Comparison of ENCODE assay signal across 8 mouse cellular contexts in genomic region chr15:88839271-88839670, GRCm38 (mm10). TPM values are rescaled to one million over a fixed set of nuclear protein-coding genes. Genes with fewer than 3 reads are reported as not detected.
A peak's percentile ranks its signal among the peaks of the same experiment; 100 is the strongest.
DNase-seq lines count a peak whose midpoint lies in the region; ATAC-seq and TF ChIP-seq lines count a peak whose summit lies in the region.

No protein-coding gene starts in this region.

- H3K9me3 ChIP-seq in intestine, postnatal 0 days (ENCODE audit: control insufficient read depth), result no peaks in the 10 kb centered on the region
- no peaks in the 10 kb centered on the region for H3K9me3 ChIP-seq in midbrain, embryonic 13.5 days

- no peaks in the 10 kb centered on the region for H3K27me3 ChIP-seq in intestine, postnatal 0 days (replicated peaks; ENCODE audit: control insufficient read depth, insufficient read depth, low read length)
- H3K27me3 ChIP-seq in midbrain, embryonic 13.5 days, result peaks cover 8% of the 10 kb centered on the region; the same call in 1 of the 2 replicates

- TF ChIP-seq CTCF in intestine, postnatal 0 days (IDR thresholded peaks at IDR 0.05; ENCODE audit: low read depth), result no peak

- H3K4me1 ChIP-seq in intestine, postnatal 0 days (replicated peaks; ENCODE audit: control insufficient read depth, insufficient read depth, low read length), result no peaks in the 10 kb centered on the region
- peaks cover 21% of the 10 kb centered on the region for H3K4me1 ChIP-seq in midbrain, embryonic 13.5 days (replicated peaks)

- H3K27ac ChIP-seq in intestine, postnatal 0 days (ENCODE audit: low read depth, low read length), result peak overlapping the region; percentile 22
- H3K27ac ChIP-seq in midbrain, embryonic 13.5 days, result peak overlapping the region; percentile 39; the same call in 1 of the 2 replicates

- no peak overlapping the region for H3K9ac ChIP-seq in intestine, postnatal 0 days (ENCODE audit: low read depth, low read length)
- no peak overlapping the region for H3K9ac ChIP-seq in midbrain, embryonic 13.5 days (replicated peaks)

- no peaks in the 10 kb centered on the region for H3K36me3 ChIP-seq in intestine, postnatal 0 days (ENCODE audit: control insufficient read depth, insufficient read depth)
- no peaks in the 10 kb centered on the region for H3K36me3 ChIP-seq in midbrain, embryonic 13.5 days

- no peak for ATAC-seq in intestine, postnatal 0 days
- ATAC-seq in midbrain, embryonic 13.5 days, result peak; percentile 80

- 31% methylated on average over 9 of the region's 9 CpGs for WGBS in intestine, postnatal 0 days
- 38% methylated on average over 9 of the region's 9 CpGs for WGBS in midbrain, embryonic 13.5 days

- intact Hi-C loops in left cerebral cortex, postnatal 4 days (cut with DNase I), result no loop called here

- H3K4me2 ChIP-seq in intestine, postnatal 0 days (replicated peaks; ENCODE audit: low read depth), result no peak overlapping the region
- no peak overlapping the region for H3K4me2 ChIP-seq in midbrain, embryonic 13.5 days (replicated peaks)

- peak; percentile 60 for DNase-seq in Muller cell, postnatal 12 days (ENCODE audit: inconsistent ontology term)
- peak; percentile 68 for DNase-seq in embryo, embryonic 10.5 days (ENCODE audit: low spot score)
- peak; percentile 99 for DNase-seq in heart, adult 11 months
- DNase-seq in left cerebral cortex, postnatal 4 days, result peak; percentile 88
- DNase-seq in yolk sac, embryonic 10.5 days (ENCODE audit: low spot score), result peak; percentile 77
- no peak for DNase-seq in spleen, adult 12 weeks (ENCODE audit: low spot score)

- no peak overlapping the region for H3K4me3 ChIP-seq in intestine, postnatal 0 days (ENCODE audit: low read depth, low read length)
- H3K4me3 ChIP-seq in midbrain, embryonic 13.5 days (replicated peaks), result no peak overlapping the region

RNA-seq across cellular contexts. Expression of gene Creld2, which starts 19.8 kb away (rescaled TPM):
- 67.8 and 67.9 TPM in 2 replicates for polyA plus RNA-seq in intestine, postnatal 0 days (2015; fragmentation: Nextera tagmentation; extraction: Ambion mirVana)
- 10 to 100 TPM; 26.2 to 35.6 TPM for total RNA-seq in left cerebral cortex, postnatal 4 days (2021)
- 55.7 and 56.2 TPM in 2 replicates for polyA plus RNA-seq in midbrain, embryonic 13.5 days (2015; fragmentation: Nextera tagmentation; extraction: Ambion mirVana)

RNA-seq across cellular contexts. Expression of gene Alg12, which starts 20.2 kb away (rescaled TPM):
- polyA plus RNA-seq in intestine, postnatal 0 days (2015; fragmentation: Nextera tagmentation; extraction: Ambion mirVana), result 7.3 and 8.4 TPM in 2 replicates
- total RNA-seq in left cerebral cortex, postnatal 4 days (2021), result 10 to 100 TPM; 10.1 to 11.5 TPM
- 7.4 and 7.5 TPM in 2 replicates for polyA plus RNA-seq in midbrain, embryonic 13.5 days (2015; fragmentation: Nextera tagmentation; extraction: Ambion mirVana)

RNA-seq across cellular contexts. Expression of gene Pim3, which starts 22.7 kb away (rescaled TPM):
- polyA plus RNA-seq in intestine, postnatal 0 days (2015; fragmentation: Nextera tagmentation; extraction: Ambion mirVana), result 28.0 and 36.8 TPM in 2 replicates
- total RNA-seq in left cerebral cortex, postnatal 4 days (2021), result 10 to 100 TPM; 44.6 to 49.3 TPM
- 42.0 and 47.6 TPM in 2 replicates for polyA plus RNA-seq in midbrain, embryonic 13.5 days (2015; fragmentation: Nextera tagmentation; extraction: Ambion mirVana)
